Mouse (Mus musculus) myocyte (in vitro differentiated cells): ENCODE data around the gene Pum2. TPM values are rescaled to one million over a fixed set of nuclear protein-coding genes. Genes with fewer than 3 reads are reported as not detected.

Experiments
- H3K27me3 ChIP-seq: one replicate; pipeline ENCODE4 v1.6.1; 2011; ENCODE audit not compliant: control insufficient read depth, insufficient read depth, insufficient read length
- H3K36me3 ChIP-seq: one replicate; pipeline ENCODE4 v1.6.1; 2011; ENCODE audit not compliant: control insufficient read depth, insufficient read depth
- H3K4me2 ChIP-seq: one replicate; pipeline ENCODE4 v1.6.1; 2011; ENCODE audit warnings: low read depth, control low read depth
- H3K4me3 ChIP-seq: one replicate; pipeline ENCODE4 v1.5.1; 2011; ENCODE audit warnings: mild to moderate bottlenecking, control low read depth, moderate library complexity
- H3K79me2 ChIP-seq: one replicate; pipeline ENCODE4 v1.6.1; 2011; ENCODE audit not compliant: control insufficient read depth, insufficient read depth
- H3ac ChIP-seq: one replicate; pipeline ENCODE4 v1.6.1; 2011; ENCODE audit not compliant: control insufficient read depth, insufficient read length
- CEBPB ChIP-seq: IDR thresholded peaks from 2 replicates; pipeline ENCODE4 v1.6.1; 2011; ENCODE audit warnings: mild to moderate bottlenecking, moderate library complexity; ENCODE audit not compliant: poor library complexity, insufficient read depth, severe bottlenecking
- E2F4 ChIP-seq: IDR thresholded peaks from one replicate; pipeline ENCODE4 v1.6.1; 2011; ENCODE audit warnings: mild to moderate bottlenecking, control low read depth, moderate library complexity; ENCODE audit not compliant: insufficient read depth
- MAX ChIP-seq: IDR thresholded peaks from one replicate; pipeline ENCODE4 v1.6.1; 2011; ENCODE audit warnings: low read depth, mild to moderate bottlenecking, control low read depth
- MYOD1 ChIP-seq, 3 experiments: IDR thresholded peaks; one replicate each; pipeline ENCODE4 v1.6.1; 2011; ENCODE audit warnings: control low read depth in 2 of 3, low read depth in 2 of 3, mild to moderate bottlenecking in 2 of 3, moderate library complexity in 1 of 3; ENCODE audit not compliant: insufficient read length in 2 of 3, control insufficient read depth in 1 of 3
- MYOG ChIP-seq, 3 experiments: IDR thresholded peaks; one replicate each; pipeline ENCODE4 v1.6.1; 2011; ENCODE audit warnings: control low read depth in 2 of 3, low read depth in 2 of 3, mild to moderate bottlenecking in 2 of 3; ENCODE audit not compliant: insufficient read length in 2 of 3, control insufficient read depth in 1 of 3, insufficient read depth in 1 of 3
- POLR2A ChIP-seq: IDR thresholded peaks from one replicate; pipeline ENCODE4 v1.6.1; 2011; ENCODE audit warnings: low read depth, mild to moderate bottlenecking, control low read depth, moderate library complexity; ENCODE audit not compliant: insufficient read length
- POLR2AphosphoS2 ChIP-seq: IDR thresholded peaks from one replicate; pipeline ENCODE4 v1.6.1; 2011; ENCODE audit warnings: low read depth, control low read depth; ENCODE audit not compliant: insufficient read length
- REST ChIP-seq: IDR thresholded peaks from one replicate; pipeline ENCODE4 v1.6.1; 2011; ENCODE audit warnings: mild to moderate bottlenecking, control low read depth, moderate library complexity; ENCODE audit not compliant: insufficient read depth, insufficient read length
- SRF ChIP-seq: IDR thresholded peaks from one replicate; pipeline ENCODE4 v1.6.1; 2011; ENCODE audit warnings: low read depth; ENCODE audit not compliant: control insufficient read depth, insufficient read length
- TCF12 ChIP-seq: IDR thresholded peaks from one replicate; pipeline ENCODE4 v1.6.1; 2011; ENCODE audit warnings: mild to moderate bottlenecking, control low read depth; ENCODE audit not compliant: poor library complexity, insufficient read depth, severe bottlenecking
- TCF3 ChIP-seq: IDR thresholded peaks from one replicate; pipeline ENCODE4 v1.6.1; 2011; ENCODE audit warnings: low read depth, control low read depth; ENCODE audit not compliant: insufficient read length
- USF1 ChIP-seq: IDR thresholded peaks from one replicate; pipeline ENCODE4 v1.6.1; 2011; ENCODE audit warnings: low read depth, mild to moderate bottlenecking, control low read depth, moderate library complexity
- polyA plus RNA-seq: library from polyadenylated mRNA; unstranded; fragments of >200 nt; fragmentation: generic; extraction: Trizol; gene quantifications from one replicate; pipeline ENCODE4 v1.2.1, GENCODE M21; 2012; ENCODE audit warnings: missing spikeins

Gene Pum2
- polyA plus RNA-seq, 1 experiment: 17.8 TPM

DNA sequence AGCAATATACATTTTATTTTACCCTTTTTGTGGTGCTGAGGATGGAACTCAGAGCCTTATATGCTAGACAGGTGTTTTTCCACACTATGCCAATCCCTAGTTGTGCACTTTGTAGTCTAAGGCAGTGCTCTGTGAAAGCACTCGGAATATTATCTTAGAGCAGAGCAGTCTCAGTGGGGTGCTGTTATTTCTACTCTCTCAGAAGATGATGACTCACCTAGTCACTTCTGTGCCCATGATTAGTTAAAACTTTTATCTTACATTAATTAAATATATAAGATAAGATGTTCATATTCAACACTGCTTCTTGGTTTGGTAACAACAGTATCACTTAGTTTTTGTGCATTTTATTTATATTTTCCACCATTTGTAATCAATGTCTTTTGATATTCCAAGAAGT is 30.1 kb downstream of the Pum2 start:
- Histone ChIP-seq H3ac (no peak overlapping the region), H3K4me3 (no peak overlapping the region), H3K36me3 (peaks cover 43% of the 10 kb centered on the region), H3K4me2 (no peak overlapping the region), H3K79me2 (peaks cover 69% of the 10 kb centered on the region), H3K27me3 (no peaks in the 10 kb centered on the region)
- no peak for TF ChIP-seq MYOD1 (IDR thresholded peaks at IDR 0.05; ENCODE audit: control insufficient read depth in 1 of 3, insufficient read length in 2 of 3, low read depth in 2 of 3)

GRCm38 (mm10) chr12:8708876-8709275 is 34.9 kb downstream of the Pum2 start:
- TF ChIP-seq MAX: no peak
- TF ChIP-seq USF1: no peak
- TF ChIP-seq CEBPB: no peak
- no peak for TF ChIP-seq REST
- no peak overlapping the region for H3ac ChIP-seq
- peaks cover 63% of the 10 kb centered on the region for H3K36me3 ChIP-seq
- no peak overlapping the region for H3K4me3 ChIP-seq
- H3K4me2 ChIP-seq: no peak overlapping the region
- H3K27me3 ChIP-seq: no peaks in the 10 kb centered on the region
- H3K79me2 ChIP-seq: peaks cover 38% of the 10 kb centered on the region

GRCm38 (mm10) chr12:8712665-8713064 is 38.7 kb downstream of the Pum2 start:
- no peak for TF ChIP-seq POLR2AphosphoS2
- TF ChIP-seq TCF3: no peak
- no peak for TF ChIP-seq E2F4
- TF ChIP-seq CEBPB: no peak
- no peak for TF ChIP-seq MAX
- no peak for TF ChIP-seq POLR2A
- peaks cover 65% of the 10 kb centered on the region for H3K36me3 ChIP-seq
- no peak overlapping the region for H3ac ChIP-seq
- no peaks in the 10 kb centered on the region for H3K27me3 ChIP-seq
- no peak overlapping the region for H3K4me3 ChIP-seq
- no peak overlapping the region for H3K4me2 ChIP-seq
- peaks cover 30% of the 10 kb centered on the region for H3K79me2 ChIP-seq

DNA sequence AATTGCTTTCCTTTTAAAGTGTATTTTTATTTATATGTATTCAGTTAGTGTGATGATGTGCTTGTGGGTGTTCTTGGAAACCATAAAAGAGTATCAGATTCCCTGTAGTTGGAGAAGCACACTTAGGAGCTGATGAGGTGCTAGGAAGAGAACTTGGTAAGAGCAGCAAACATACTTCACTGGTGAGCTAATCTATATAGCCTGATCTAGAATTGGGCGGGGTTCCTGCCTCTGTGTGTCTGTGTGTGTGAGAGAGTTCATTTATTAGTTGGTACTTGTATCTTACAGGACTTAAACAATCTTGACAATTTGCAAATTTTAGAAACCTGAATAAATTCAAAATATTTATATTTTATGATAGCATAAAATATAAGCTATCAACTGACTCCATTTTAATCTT is 42.2 kb downstream of the Pum2 start:
- no peak for TF ChIP-seq USF1
- TF ChIP-seq TCF3: no peak
- TF ChIP-seq TCF12: no peak
- TF ChIP-seq REST: no peak
- no peak for TF ChIP-seq CEBPB
- TF ChIP-seq POLR2A: no peak
- TF ChIP-seq MAX: no peak
- no peak for TF ChIP-seq POLR2AphosphoS2
- TF ChIP-seq MYOG (IDR thresholded peaks at IDR 0.05; ENCODE audit: control insufficient read depth in 1 of 3, insufficient read depth in 1 of 3, insufficient read length in 2 of 3, low read depth in 2 of 3): no peak
- no peak for TF ChIP-seq SRF
- TF ChIP-seq E2F4: no peak
- TF ChIP-seq MYOD1 (IDR thresholded peaks at IDR 0.05; ENCODE audit: control insufficient read depth in 1 of 3, insufficient read length in 2 of 3, low read depth in 2 of 3): no peak
- Histone ChIP-seq H3K4me2 (no peak overlapping the region), H3K27me3 (no peaks in the 10 kb centered on the region), H3K36me3 (peaks cover 52% of the 10 kb centered on the region), H3ac (no peak overlapping the region), H3K4me3 (no peak overlapping the region), H3K79me2 (peaks cover 33% of the 10 kb centered on the region)

DNA sequence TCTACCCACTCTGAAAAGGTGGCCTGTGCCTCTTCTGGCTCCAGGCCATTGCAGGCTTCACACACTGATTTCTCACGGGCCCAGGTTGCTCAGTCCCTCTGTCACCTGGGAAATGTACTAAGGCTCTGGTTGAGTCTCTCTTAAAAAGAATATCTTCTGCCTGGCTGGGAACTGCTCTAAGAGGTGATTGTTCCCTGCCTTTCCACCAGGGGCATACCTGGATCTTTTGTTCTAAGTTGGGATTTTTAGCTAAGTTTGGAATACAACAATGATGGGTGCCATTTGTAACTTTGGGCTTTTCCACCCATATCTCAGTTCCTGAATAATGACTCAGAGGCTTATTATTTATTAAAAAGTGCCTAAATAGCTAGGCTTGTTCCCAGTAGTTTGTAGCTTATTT is 53.0 kb downstream of the Pum2 start:
- Histone ChIP-seq H3ac (no peak overlapping the region), H3K4me2 (no peak overlapping the region), H3K36me3 (peaks cover 61% of the 10 kb centered on the region), H3K4me3 (no peak overlapping the region), H3K79me2 (no peaks in the 10 kb centered on the region), H3K27me3 (no peaks in the 10 kb centered on the region)
- TF ChIP-seq MYOG (IDR thresholded peaks at IDR 0.05; ENCODE audit: control insufficient read depth in 1 of 3, insufficient read depth in 1 of 3, insufficient read length in 2 of 3, low read depth in 2 of 3) (no peak), TCF3 (no peak), TCF12 (no peak), USF1 (no peak), CEBPB (no peak), POLR2AphosphoS2 (no peak), MAX (no peak), REST (no peak), MYOD1 (IDR thresholded peaks at IDR 0.05; ENCODE audit: control insufficient read depth in 1 of 3, insufficient read length in 2 of 3, low read depth in 2 of 3) (no peak), SRF (no peak)

- Histone ChIP-seq H3K27me3 (no peaks in the 10 kb centered on the region), H3K4me3 (no peak overlapping the region), H3K79me2 (no peaks in the 10 kb centered on the region), H3ac (no peak overlapping the region), H3K36me3 (peaks cover 69% of the 10 kb centered on the region), H3K4me2 (no peak overlapping the region)
- no peak for TF ChIP-seq E2F4
- no peak for TF ChIP-seq SRF
- no peak for TF ChIP-seq TCF3
- TF ChIP-seq POLR2A: no peak
- TF ChIP-seq MYOD1 (IDR thresholded peaks at IDR 0.05; ENCODE audit: control insufficient read depth in 1 of 3, insufficient read length in 2 of 3, low read depth in 2 of 3): no peak
These were observed 54.8 kb downstream of the Pum2 start for GRCm38 (mm10) chr12:8728739-8729138.
